Mouse (Mus musculus) left cerebral cortex, adult 18-20 months (tissue): ENCODE measurements at regions not wholly inside any gene's neighbourhood (a gene's known extent, or its start where the extent isn't known, plus 50 kb on each side); places are given as distances from the start of the nearest gene placed in this dataset.
A peak's percentile ranks its signal among the peaks of the same experiment; 100 is the strongest.

Experiments used
- DNase-seq, 2 experiments: peaks; one replicate each; pipeline ENCODE4 v3.0.0; 2021 to 2022; ENCODE audit warnings: low spot score in 2 of 2, mixed read lengths in 1 of 2

- no peak for DNase-seq
These were observed 364.8 kb upstream of the Dynlrb2 start for GRCm38 (mm10) chr8:116139934-116140333.

GRCm38 (mm10) chr8:116137765-116138164 is 367.0 kb upstream of the Dynlrb2 start:
- DNase-seq: no peak

GRCm38 (mm10) chr8:116133503-116133902 is 371.3 kb upstream of the Dynlrb2 start:
- DNase-seq: no peak

- no peak for DNase-seq
These were observed 371.7 kb upstream of the Dynlrb2 start for GRCm38 (mm10) chr8:116133084-116133483.

- no peak for DNase-seq
These were observed 384.7 kb upstream of the Dynlrb2 start for GRCm38 (mm10) chr8:116120067-116120466.

GRCm38 (mm10) chr8:116117919-116118318 is 386.9 kb upstream of the Dynlrb2 start:
- DNase-seq: no peak

- DNase-seq: no peak
These were observed 388.1 kb upstream of the Dynlrb2 start for GRCm38 (mm10) chr8:116116625-116117024.

- DNase-seq: peak; percentile 30 to 32
These were observed 388.9 kb upstream of the Dynlrb2 start for GRCm38 (mm10) chr8:116115811-116116372.

GRCm38 (mm10) chr8:116114978-116115377 is 389.8 kb upstream of the Dynlrb2 start:
- no peak for DNase-seq

- no peak for DNase-seq
These were observed 390.3 kb upstream of the Dynlrb2 start for GRCm38 (mm10) chr8:116114502-116114901.

- DNase-seq: peak in 1 of 2 experiments; percentile 10
These were observed 393.6 kb upstream of the Dynlrb2 start for GRCm38 (mm10) chr8:116111168-116111567.

- no peak for DNase-seq
These were observed 389.1 kb upstream of the Maf start for GRCm38 (mm10) chr8:116096666-116097065.

GRCm38 (mm10) chr8:116083156-116083555 is 375.6 kb upstream of the Maf start:
- no peak for DNase-seq

GRCm38 (mm10) chr8:116078849-116079407 is 371.3 kb upstream of the Maf start:
- DNase-seq: no peak

GRCm38 (mm10) chr8:116071497-116071896 is 363.9 kb upstream of the Maf start:
- DNase-seq: no peak

GRCm38 (mm10) chr8:116069538-116069937 is 361.9 kb upstream of the Maf start:
- DNase-seq: no peak

- DNase-seq: no peak
These were observed 360.4 kb upstream of the Maf start for GRCm38 (mm10) chr8:116067978-116068375.

- no peak for DNase-seq
These were observed 359.8 kb upstream of the Maf start for GRCm38 (mm10) chr8:116067182-116067977.

GRCm38 (mm10) chr8:116065871-116066270 is 358.3 kb upstream of the Maf start:
- no peak for DNase-seq

- DNase-seq: no peak
These were observed 357.7 kb upstream of the Maf start for GRCm38 (mm10) chr8:116065327-116065726.

GRCm38 (mm10) chr8:116064562-116064961 is 357.0 kb upstream of the Maf start:
- DNase-seq: no peak

- DNase-seq: no peak
These were observed 355.9 kb upstream of the Maf start for GRCm38 (mm10) chr8:116063541-116063940.
